Mouse (Mus musculus) kidney, adult 18-20 months (tissue): ENCODE data around the gene Robo2.
"Not testable (repeated sequence)": the region's sequence is repeated elsewhere in the genome, so short reads cannot be mapped to it uniquely, and the experiment has no call there.

Experiments used
- DNase-seq: peaks from one replicate; pipeline ENCODE4 v3.0.0; 2021

Robo2 gene

DNA sequence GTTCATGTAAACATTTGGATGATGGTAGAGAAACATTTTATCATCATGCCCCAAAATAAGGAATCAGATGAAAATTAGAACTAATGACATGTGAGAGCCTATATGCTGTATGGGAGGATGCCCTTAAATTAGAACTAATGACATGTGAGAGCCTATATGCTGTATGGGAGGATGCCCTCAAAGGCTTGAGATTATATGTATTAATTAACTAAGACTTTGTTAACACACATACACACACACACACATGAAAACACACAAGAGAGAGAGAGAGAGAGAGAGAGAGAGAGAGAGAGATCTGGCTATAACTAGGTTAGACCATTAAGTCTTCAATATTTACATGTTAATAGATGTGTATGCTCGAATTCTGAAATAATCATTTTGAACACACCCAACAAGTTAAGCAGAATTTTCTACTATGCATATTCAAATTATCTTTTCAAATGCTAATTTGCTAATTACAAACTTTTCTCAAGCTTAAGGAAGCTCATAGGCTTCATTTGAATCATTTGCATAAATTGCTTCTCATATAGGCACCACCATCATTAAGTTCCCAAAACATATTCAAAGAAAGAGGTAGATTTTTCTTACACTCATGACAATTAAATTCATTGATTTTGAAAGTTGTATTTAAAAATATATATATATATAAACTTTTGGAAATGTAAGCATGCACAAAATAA, 211.5 kb downstream of the Robo2 start:
- DNase-seq: no peak

GRCm38 (mm10) chr16:74192979-74193554, 218.6 kb downstream of the Robo2 start:
- no peak for DNase-seq

DNA sequence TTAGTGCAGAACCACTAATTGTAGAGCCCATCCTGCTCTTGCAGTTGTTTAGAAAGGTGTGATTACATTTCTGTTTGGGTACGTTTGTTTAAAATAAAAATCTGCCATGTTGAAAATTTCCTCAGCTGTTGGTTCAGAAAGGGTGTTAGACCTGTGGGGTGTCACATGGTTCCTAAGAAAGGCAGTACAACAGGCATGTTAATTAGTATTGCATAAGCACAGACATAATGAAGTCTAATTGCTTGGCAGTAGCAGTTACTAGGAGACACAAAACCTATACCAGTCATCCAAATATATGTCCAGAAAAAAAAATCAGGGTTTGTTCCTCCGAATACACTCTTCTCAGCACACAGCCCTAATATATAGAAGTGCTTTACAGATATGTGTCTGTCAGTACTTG, 220.0 kb downstream of the Robo2 start:
- DNase-seq: no peak

GRCm38 (mm10) chr16:74182509-74183113, 229.0 kb downstream of the Robo2 start:
- DNase-seq: no peak

GRCm38 (mm10) chr16:74172673-74173072, 239.0 kb downstream of the Robo2 start:
- DNase-seq: no peak

GRCm38 (mm10) chr16:74169642-74170041, 242.0 kb downstream of the Robo2 start:
- DNase-seq: no peak

GRCm38 (mm10) chr16:74169121-74169520, 242.5 kb downstream of the Robo2 start:
- DNase-seq: no peak

DNA sequence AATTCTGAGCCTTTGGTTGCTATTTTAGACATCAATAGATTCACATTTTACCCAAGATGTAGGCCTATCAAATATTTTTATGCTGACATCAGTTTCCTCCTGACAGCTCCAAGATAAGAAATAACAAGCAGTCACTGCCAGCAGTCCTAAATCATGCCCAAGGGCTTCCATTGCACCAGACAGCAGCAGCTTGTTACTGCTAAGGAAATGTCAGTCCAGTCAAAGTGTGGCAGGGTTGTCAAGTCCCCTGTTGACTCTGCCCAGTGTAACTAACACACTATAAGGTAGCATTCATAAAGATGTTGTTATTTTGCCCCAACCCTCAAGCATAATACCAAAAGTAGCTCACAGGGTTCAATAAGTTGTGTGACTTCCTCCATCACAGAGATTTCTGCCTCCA, 243.8 kb downstream of the Robo2 start:
- DNase-seq: no peak

DNA sequence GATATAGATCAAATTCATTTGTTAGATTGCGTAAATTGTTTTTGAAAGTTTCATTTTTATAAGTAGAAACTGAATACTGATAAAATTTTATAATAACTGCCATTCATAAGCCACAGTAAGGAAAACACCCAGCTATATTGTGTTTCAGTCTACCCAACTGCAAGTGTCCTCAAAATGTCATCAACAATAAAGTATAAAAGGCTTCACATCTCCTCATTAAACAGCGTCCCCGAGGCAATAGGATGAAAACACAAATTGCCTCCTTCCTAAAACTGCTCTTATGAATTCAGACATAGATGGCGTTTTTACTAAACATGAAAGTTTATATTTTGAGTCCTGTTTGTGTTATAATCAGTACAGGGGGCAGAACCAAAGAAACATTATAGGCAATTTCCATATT, 249.6 kb downstream of the Robo2 start:
- DNase-seq: no peak

DNA sequence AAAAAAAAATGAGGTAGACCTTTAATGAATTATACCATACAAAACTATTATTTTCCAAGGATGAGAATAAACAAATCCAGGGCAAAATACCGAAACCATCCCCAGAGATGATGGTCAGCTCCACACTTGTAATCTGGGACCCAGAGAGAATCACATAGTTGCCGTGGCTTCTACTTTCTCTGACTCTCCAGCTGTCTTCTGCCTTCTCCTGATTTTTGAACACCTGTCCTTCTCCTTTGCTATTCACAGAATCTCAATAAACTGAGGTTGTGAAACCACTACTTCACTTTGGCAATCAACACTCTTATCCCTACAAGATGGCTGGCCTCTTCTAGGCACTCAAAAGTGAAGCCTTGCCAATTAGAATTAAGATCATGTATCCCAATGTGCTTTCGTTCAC, 252.4 kb downstream of the Robo2 start:
- no peak for DNase-seq

DNA sequence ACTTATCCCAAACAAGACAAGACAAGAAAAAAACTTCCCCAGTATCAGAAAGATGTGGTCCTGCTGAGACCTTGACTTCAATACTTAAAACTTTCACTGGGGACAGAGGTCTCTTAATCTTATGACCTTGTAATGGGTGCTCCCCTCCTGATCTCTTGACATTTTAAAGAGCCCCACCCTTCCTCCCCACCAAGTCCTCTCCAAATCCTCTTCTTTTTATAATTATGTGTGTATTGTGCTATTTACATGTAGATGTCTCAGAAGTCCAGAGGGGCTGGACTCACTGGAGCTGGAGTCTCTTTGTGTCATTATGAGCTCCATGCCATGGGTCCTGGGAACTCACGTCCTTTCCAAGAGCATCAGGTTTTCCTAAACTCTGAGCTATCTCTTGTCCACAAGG, 275.4 kb downstream of the Robo2 start:
- DNase-seq: no peak

DNA sequence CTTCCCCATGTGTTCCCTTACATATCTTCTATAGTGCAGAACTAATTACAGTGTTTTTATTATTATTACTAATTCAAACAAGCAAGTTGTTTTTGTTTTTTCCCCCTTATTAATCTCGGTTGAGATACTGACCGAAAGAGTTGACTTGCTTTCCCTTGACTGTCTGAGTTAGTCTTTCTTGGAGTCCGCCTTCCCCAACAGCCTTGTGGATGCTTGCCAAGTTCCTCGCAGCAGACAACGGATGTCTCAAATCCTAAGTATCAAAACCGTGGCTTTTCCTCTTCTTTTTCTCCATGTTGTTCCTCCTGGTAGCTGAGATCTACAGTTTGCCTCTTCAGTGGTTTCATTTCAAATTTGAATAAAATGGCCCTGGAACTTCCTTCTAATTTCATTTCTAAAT, 278.8 kb downstream of the Robo2 start:
- no peak for DNase-seq

DNA sequence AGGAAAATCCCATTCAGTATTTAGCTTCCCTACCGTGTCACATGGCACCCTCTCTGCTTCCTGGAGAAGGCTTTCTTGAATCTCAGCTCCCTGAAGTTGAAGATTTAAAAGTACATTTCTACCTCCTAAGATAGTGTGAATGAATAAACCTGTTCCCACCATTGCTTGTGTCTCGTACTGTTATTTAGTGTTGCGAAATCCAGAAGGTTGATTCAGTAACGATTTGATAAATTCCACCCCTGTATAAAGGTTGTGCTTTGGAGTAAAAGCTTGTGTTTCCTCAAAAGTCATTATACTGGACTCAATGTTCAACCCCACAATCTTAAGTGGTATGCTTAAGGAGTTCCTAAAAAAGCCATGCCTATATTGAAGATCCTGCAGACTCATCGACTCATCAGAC, 280.3 kb downstream of the Robo2 start:
- no peak for DNase-seq

DNA sequence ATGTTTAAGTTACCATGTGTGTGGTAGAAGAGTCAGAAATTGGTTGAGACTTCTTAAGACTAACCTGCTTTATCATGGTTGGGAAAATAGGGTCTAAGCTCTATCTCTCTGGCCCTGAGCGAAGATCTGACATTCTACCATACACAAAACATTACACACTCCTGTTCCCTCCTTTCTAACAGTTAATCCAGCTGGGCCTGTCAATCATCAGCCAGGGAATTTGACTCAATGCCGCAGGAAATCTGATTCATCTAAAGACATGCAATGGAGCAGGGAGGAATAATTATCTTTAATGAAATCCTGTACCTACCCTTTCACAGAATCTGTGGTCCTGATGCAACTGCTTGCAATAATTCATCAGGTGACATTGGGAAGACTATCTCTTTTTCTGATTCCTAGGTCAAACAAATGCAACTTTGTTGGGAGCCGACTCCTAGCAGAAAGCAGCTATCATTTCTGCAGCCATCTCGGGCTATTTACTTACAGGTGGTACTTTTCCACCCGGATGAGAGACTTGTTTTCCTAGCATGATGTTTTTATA, 283.1 kb downstream of the Robo2 start:
- no peak for DNase-seq

DNA sequence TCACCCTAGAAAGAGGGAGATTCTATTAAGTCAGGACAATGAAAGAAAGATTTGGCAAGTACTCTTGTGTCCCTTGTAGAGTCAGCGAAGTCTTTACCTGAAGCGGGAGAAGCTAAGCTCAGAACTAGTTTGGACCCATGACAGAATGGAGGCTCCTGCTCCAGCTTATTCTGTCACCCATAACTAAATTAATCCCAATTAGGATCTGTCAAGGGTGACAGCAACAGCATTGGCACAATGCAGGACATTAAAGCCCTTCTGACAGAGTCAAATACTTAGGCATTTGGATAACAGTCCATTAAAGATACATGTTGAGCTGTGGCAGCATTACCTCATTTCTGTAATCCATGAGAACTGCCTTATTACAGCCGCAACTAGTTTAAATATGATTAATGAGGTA, 298.5 kb downstream of the Robo2 start:
- no peak for DNase-seq

- no peak for DNase-seq
These were observed 300.5 kb downstream of the Robo2 start for GRCm38 (mm10) chr16:74111101-74111500.

GRCm38 (mm10) chr16:74104449-74104848, 307.2 kb downstream of the Robo2 start:
- not testable (repeated sequence) for DNase-seq

GRCm38 (mm10) chr16:74092997-74093801, 318.4 kb downstream of the Robo2 start:
- DNase-seq: no peak

DNA sequence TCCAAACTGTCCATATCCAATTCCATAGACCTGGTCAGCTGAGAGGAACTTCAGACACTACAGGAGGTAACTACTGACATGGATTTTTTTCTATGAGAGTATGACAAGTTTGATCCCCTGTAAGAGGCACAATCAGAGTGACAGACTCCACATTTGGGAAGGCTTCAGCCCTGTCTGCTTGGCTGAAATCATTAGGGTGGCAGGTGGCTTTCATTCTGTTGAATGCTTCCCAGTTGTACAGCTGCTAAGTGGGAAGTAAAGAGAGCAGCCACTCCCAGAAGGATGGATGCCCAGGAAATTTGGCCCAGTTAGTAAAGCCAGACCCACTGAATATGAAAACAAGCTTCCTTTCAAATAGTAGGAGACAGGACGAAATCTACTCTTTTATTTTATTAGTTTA, 321.7 kb downstream of the Robo2 start:
- no peak for DNase-seq

- DNase-seq: no peak
These were observed 327.4 kb downstream of the Robo2 start for GRCm38 (mm10) chr16:74084188-74084587.

DNA sequence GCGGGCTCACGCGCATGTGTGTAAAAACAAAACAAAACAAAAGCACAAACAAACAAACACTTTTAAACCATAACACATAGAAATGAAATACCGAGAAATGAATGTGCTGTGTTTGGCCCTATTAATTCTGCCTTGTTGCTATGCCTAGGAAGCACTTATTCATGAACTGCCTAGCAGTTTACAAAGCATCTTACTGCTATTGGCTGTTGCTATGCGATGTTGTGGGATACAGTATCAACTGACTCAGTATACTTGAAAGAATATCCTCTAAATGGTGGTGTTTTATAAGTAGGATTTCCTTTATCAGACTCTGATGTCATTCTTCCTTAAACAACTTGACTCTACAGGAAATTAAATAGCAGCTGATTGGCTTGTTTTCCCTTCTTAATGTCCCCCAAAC, 339.0 kb downstream of the Robo2 start:
- DNase-seq: no peak

GRCm38 (mm10) chr16:74070628-74071027, 341.0 kb downstream of the Robo2 start:
- DNase-seq: no peak

GRCm38 (mm10) chr16:74065958-74066357, 345.7 kb downstream of the Robo2 start:
- DNase-seq: no peak

DNA sequence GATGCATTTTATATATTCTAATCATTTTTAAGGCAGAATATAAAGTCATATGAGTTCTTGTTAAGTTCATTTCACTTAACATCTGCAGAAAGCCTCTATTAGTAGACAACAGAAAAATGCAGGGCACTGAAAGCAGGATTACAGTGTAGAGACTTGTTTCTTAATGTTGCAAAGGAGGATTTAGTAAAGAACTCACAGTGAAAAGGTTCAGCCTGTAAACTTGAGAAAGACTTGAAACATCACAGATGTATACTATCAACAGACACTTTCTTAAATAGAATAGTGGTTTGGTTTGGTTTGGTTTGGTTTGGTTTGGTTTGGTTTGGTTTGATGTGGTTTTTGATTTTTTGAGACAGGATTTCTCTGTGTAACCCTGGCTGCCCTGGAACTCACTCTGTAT, 349.7 kb downstream of the Robo2 start:
- DNase-seq: no peak
